Mouse (Mus musculus) liver, adult 2 months (tissue): ENCODE data around the gene Zfp663.

Experiments used
- CTCF ChIP-seq: fragments of 200-500 bp; IDR thresholded peaks from 2 replicates; pipeline ENCODE4 v1.5.1; 2011; ENCODE audit warnings: low read depth, low read length, control low read depth
- POLR2A ChIP-seq: fragments of 200-500 bp; IDR thresholded peaks from 2 replicates; pipeline ENCODE4 v1.6.1; 2011; ENCODE audit warnings: low read length, control low read depth; ENCODE audit not compliant: insufficient read depth; ENCODE audit errors: extremely low read depth

DNA sequence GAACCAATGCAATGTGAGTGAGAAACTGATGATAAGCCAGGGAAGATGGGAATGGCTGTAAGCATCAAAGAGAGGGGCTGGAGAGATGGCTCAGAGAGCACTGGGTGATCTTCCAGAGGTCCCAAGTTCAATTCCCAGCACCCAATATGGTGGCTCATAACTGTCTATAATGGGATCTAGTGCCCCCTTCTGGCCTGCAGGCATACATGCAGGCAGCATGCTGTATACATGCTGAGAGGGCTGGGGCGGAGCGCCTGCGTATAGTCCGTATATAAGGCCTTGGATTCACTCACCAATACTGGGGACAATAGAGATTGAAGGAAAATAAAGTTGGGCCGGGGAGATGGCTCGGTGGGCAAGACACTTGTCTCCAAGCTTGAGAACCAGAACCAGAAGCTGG, 5.2 kb downstream of the Zfp663 start:
- TF ChIP-seq CTCF (peak; percentile 3; the same call in 1 of the 2 replicates), POLR2A (no peak)
